Mouse (Mus musculus) liver, embryonic 14.5 days (tissue): ENCODE results near the gene Tlk1.

Experiments
- CTCF ChIP-seq: IDR thresholded peaks from 2 replicates; pipeline ENCODE4 v1.5.1; 2016; ENCODE audit warnings: antibody characterized with exemption, low read depth, control low read depth
- EP300 ChIP-seq: IDR thresholded peaks from 2 replicates; pipeline ENCODE4 v1.6.1; 2016; ENCODE audit warnings: antibody characterized with exemption, low read depth

GRCm38 (mm10) chr2:70751655-70752054, 73.9 kb downstream of the Tlk1 start:
- TF ChIP-seq CTCF, result no peak
- no peak for TF ChIP-seq EP300
